Mouse (Mus musculus): ENCODE measurements around the gene Clic3. TPM values are rescaled to one million over a fixed set of nuclear protein-coding genes. Genes with fewer than 3 reads are reported as not detected.
A peak's percentile ranks its signal among the peaks of the same experiment; 100 is the strongest.

The Clic3 gene
- polyA plus RNA-seq, 1 experiment, result 0.15 TPM

- H3K27me3 ChIP-seq (ENCODE audit: control insufficient read depth, insufficient read depth, insufficient read length), result peaks cover 24% of the 10 kb centered on the region
- no peak overlapping the region for H3ac ChIP-seq (ENCODE audit: control insufficient read depth, insufficient read length, low read depth)
- H3K79me3 ChIP-seq (ENCODE audit: low read depth), result no peaks in the 10 kb centered on the region
- H3K79me2 ChIP-seq (ENCODE audit: control insufficient read depth, insufficient read depth), result no peaks in the 10 kb centered on the region
- no peak for TF ChIP-seq MAX (IDR thresholded peaks at IDR 0.05)
- TF ChIP-seq MYOG (IDR thresholded peaks at IDR 0.05; ENCODE audit: control insufficient read depth, extremely low read depth, insufficient read length), result no peak
- TF ChIP-seq CTCF (IDR thresholded peaks at IDR 0.05; ENCODE audit: control insufficient read depth, insufficient read depth, insufficient read length), result no peak
- no peak for TF ChIP-seq MYOD1 (IDR thresholded peaks at IDR 0.05; ENCODE audit: control insufficient read depth, insufficient read length, low read depth)
- TF ChIP-seq USF1 (IDR thresholded peaks at IDR 0.05; ENCODE audit: low read depth), result no peak
- no peak for TF ChIP-seq CEBPB (IDR thresholded peaks at IDR 0.05; ENCODE audit: low read depth)
- no peak for TF ChIP-seq FOSL1 (IDR thresholded peaks at IDR 0.05; ENCODE audit: insufficient read depth, low read length, poor library complexity, severe bottlenecking)
- no peaks in the 10 kb centered on the region for H3K36me3 ChIP-seq (ENCODE audit: control insufficient read depth, insufficient read depth)
- H3K4me3 ChIP-seq (ENCODE audit: insufficient read depth, poor library complexity, severe bottlenecking), result no peak overlapping the region
Measured at GRCm38 (mm10) chr2:25488671-25489068, 32.0 kb downstream of the Clic3 start.

- TF ChIP-seq MAX (IDR thresholded peaks at IDR 0.05) (no peak), MYOD1 (IDR thresholded peaks at IDR 0.05; ENCODE audit: control insufficient read depth, insufficient read length, low read depth) (no peak), CEBPB (IDR thresholded peaks at IDR 0.05; ENCODE audit: low read depth) (no peak), USF1 (IDR thresholded peaks at IDR 0.05; ENCODE audit: low read depth) (no peak), FOSL1 (IDR thresholded peaks at IDR 0.05; ENCODE audit: insufficient read depth, low read length, poor library complexity, severe bottlenecking) (no peak), CTCF (IDR thresholded peaks at IDR 0.05; ENCODE audit: control insufficient read depth, insufficient read depth, insufficient read length) (no peak), MYOG (IDR thresholded peaks at IDR 0.05; ENCODE audit: control insufficient read depth, extremely low read depth, insufficient read length) (no peak)
Measured at GRCm38 (mm10) chr2:25492988-25493387, 36.4 kb downstream of the Clic3 start.

GRCm38 (mm10) chr2:25493476-25493961, 36.9 kb downstream of the Clic3 start, which contains the start of gene Lcn12:
Gene Lcn12 (minus strand): TSS chr2:25493911.
- Histone ChIP-seq H3K79me2 (ENCODE audit: control insufficient read depth, insufficient read depth) (no peaks in the 10 kb centered on the region), H3K27me3 (ENCODE audit: control insufficient read depth, insufficient read depth, insufficient read length) (peaks cover 3% of the 10 kb centered on the region), H3K4me3 (ENCODE audit: insufficient read depth, poor library complexity, severe bottlenecking) (no peak within 1 kb of the TSS), H3K36me3 (ENCODE audit: control insufficient read depth, insufficient read depth) (no peaks in the 10 kb centered on the region), H3ac (ENCODE audit: control insufficient read depth, insufficient read length, low read depth) (no peak within 1 kb of the TSS), H3K79me3 (ENCODE audit: low read depth) (no peaks in the 10 kb centered on the region)
- TF ChIP-seq CEBPB (IDR thresholded peaks at IDR 0.05; ENCODE audit: low read depth) (no peak), MYOD1 (IDR thresholded peaks at IDR 0.05; ENCODE audit: control insufficient read depth, insufficient read length, low read depth) (no peak), MYOG (IDR thresholded peaks at IDR 0.05; ENCODE audit: control insufficient read depth, extremely low read depth, insufficient read length) (no peak)

More at GRCm38 (mm10) chr2:25492988-25493387, 36.4 kb downstream of the Clic3 start:
- Histone ChIP-seq H3ac (ENCODE audit: control insufficient read depth, insufficient read length, low read depth) (no peak overlapping the region), H3K36me3 (ENCODE audit: control insufficient read depth, insufficient read depth) (no peaks in the 10 kb centered on the region), H3K27me3 (ENCODE audit: control insufficient read depth, insufficient read depth, insufficient read length) (peaks cover 3% of the 10 kb centered on the region), H3K79me3 (ENCODE audit: low read depth) (no peaks in the 10 kb centered on the region), H3K4me3 (ENCODE audit: insufficient read depth, poor library complexity, severe bottlenecking) (no peak overlapping the region), H3K79me2 (ENCODE audit: control insufficient read depth, insufficient read depth) (no peaks in the 10 kb centered on the region)

- no peak for TF ChIP-seq USF1 (IDR thresholded peaks at IDR 0.05; ENCODE audit: low read depth)
- TF ChIP-seq FOSL1 (IDR thresholded peaks at IDR 0.05; ENCODE audit: insufficient read depth, low read length, poor library complexity, severe bottlenecking), result no peak
- no peak for TF ChIP-seq MYOG (IDR thresholded peaks at IDR 0.05; ENCODE audit: control insufficient read depth, extremely low read depth, insufficient read length)
- TF ChIP-seq MAX (IDR thresholded peaks at IDR 0.05), result no peak
- no peak for TF ChIP-seq CEBPB (IDR thresholded peaks at IDR 0.05; ENCODE audit: low read depth)
- peak; percentile 21 for TF ChIP-seq CTCF (IDR thresholded peaks at IDR 0.05; ENCODE audit: control insufficient read depth, insufficient read depth, insufficient read length)
- no peak overlapping the region for H3ac ChIP-seq (ENCODE audit: control insufficient read depth, insufficient read length, low read depth)
- H3K4me3 ChIP-seq (ENCODE audit: insufficient read depth, poor library complexity, severe bottlenecking), result no peak overlapping the region
- no peaks in the 10 kb centered on the region for H3K36me3 ChIP-seq (ENCODE audit: control insufficient read depth, insufficient read depth)
- H3K27me3 ChIP-seq (ENCODE audit: control insufficient read depth, insufficient read depth, insufficient read length), result peaks cover 3% of the 10 kb centered on the region
- peaks cover 6% of the 10 kb centered on the region for H3K79me3 ChIP-seq (ENCODE audit: low read depth)
- peaks cover 8% of the 10 kb centered on the region for H3K79me2 ChIP-seq (ENCODE audit: control insufficient read depth, insufficient read depth)
Measured at GRCm38 (mm10) chr2:25496462-25496861, 39.8 kb downstream of the Clic3 start.

GRCm38 (mm10) chr2:25497846-25498575, 41.4 kb downstream of the Clic3 start:
- Histone ChIP-seq H3K4me3 (ENCODE audit: insufficient read depth, poor library complexity, severe bottlenecking) (no peak overlapping the region), H3ac (ENCODE audit: control insufficient read depth, insufficient read length, low read depth) (no peak overlapping the region), H3K79me2 (ENCODE audit: control insufficient read depth, insufficient read depth) (peaks cover 19% of the 10 kb centered on the region), H3K36me3 (ENCODE audit: control insufficient read depth, insufficient read depth) (peaks cover 4% of the 10 kb centered on the region), H3K27me3 (ENCODE audit: control insufficient read depth, insufficient read depth, insufficient read length) (no peaks in the 10 kb centered on the region), H3K79me3 (ENCODE audit: low read depth) (peaks cover 9% of the 10 kb centered on the region)
- TF ChIP-seq MYOD1 (IDR thresholded peaks at IDR 0.05; ENCODE audit: control insufficient read depth, insufficient read length, low read depth), result no peak

Measured in C2C12 (cell line).